Mouse (Mus musculus) liver, adult (tissue): ENCODE results near the gene Gabrg3.

Experiments used
- GATA4 ChIP-seq: IDR thresholded peaks from 2 replicates; pipeline ENCODE4 v1.6.1; 2014; ENCODE audit warnings: mild to moderate bottlenecking, low read length; ENCODE audit not compliant: insufficient replicate concordance

Gene Gabrg3

DNA sequence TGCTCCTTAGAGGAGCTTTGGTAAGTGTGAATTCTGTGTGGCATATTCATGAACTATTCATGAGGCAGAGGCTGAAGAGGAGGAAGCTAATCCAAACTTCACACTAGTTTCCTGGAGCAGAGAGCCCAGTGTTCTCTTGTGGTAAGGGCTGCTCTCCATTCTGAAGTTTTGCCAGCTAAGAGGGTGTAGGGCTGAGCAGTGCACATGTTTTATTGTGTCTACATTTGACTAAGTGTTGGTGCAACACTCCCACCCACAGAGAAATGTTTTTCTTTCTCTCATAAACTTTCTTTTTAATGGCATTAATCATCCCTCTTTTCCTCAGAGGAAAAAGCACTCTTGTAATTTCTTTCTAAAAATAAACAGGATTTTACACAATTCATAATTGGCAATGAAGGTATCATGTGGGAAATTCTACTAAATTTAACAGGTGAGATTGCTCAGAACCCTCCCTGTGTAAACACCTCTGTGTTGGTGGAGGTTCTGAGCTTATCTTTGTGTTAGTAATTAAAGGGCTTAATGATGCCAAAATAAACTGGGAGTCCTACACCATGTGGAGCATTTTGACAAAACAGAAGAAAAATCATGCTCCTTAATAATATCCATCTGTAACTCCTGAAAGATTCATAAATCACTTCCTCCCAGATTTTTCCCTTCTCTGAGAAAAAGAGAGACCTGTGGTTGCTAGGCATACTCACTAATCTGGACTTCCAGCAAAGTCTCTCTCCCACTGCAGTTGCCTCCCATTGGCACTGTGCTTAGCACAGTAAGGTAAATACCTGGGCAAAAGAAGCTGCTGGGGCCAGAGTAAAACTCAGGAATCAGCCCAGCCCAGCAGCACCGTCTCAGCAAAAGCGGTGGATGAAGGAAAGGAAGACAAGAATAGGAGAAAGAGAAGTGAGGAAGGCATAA, 389.0 kb downstream of the Gabrg3 start:
- no peak for TF ChIP-seq GATA4

DNA sequence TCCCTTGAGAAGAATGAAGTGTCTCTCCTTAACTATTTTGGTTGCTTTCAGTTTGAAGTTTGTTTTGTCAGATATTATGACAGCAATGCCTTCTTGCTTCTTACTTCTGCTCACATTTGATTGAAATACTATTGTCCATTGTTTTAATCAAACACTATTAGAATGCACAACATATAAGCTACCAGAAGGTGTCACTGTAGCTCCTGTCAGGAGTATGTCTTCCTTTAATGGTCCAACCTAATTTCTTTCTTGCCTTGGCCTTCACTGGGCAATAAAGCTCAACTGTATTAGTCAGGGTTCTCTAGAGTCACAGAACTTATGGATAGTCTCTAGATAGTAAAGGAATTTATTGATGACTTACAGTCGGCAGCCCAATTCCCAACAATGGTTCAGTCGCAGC, 440.6 kb downstream of the Gabrg3 start:
- TF ChIP-seq GATA4: no peak

DNA sequence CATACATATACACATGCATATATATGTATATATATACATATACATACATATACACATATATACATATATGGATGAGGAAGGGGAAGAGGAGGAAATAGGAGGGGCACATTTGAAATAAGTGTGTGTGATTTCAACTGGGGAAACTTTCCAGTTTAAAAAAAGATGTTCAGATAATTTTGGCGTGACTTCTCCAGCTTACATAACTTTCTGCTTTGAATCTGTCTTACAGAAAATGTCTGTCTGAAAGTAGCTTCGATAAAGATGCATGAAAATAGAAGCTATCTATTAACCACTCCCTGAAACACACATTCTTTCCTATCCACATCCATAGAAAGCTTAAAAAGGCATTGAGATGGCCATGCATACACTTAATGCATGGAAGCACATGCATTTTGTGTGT, 445.4 kb downstream of the Gabrg3 start:
- no peak for TF ChIP-seq GATA4

DNA sequence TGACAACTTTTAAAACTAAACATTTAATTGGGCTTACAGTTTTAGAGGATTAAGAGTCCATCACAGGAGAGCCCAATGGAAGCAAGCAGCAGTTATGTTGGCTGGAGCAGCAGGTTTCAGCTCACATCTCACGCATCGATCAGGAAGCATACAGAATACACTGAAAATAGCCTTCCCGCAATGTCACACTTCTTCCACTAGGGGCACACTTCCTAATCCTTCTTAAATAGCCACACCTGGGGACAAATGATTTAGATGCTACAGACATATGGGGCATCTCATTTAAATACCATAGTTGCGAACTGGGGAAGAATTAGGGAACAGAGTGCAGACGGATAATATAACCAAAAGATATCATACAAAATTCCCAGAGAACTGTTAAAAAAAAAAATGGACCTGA, 449.0 kb downstream of the Gabrg3 start:
- TF ChIP-seq GATA4: no peak

DNA sequence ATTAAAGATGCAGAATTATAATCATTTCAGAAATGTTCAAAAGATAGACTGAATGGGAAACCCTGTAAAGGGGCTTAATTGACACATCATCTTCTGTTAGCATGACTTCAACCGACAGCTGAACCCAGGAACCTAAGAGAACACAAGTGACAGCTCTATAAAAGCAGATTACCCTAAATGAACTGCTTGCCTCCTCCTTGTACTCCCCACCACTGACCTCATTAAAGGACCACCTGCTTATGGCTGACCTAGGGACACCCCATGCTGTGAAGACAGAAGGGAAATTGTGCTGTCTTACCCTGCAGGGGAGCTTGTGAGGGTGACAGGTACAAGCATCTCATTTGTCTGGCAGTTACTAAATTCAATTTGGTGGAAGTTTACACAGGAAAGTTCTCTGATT, 467.5 kb downstream of the Gabrg3 start:
- no peak for TF ChIP-seq GATA4

DNA sequence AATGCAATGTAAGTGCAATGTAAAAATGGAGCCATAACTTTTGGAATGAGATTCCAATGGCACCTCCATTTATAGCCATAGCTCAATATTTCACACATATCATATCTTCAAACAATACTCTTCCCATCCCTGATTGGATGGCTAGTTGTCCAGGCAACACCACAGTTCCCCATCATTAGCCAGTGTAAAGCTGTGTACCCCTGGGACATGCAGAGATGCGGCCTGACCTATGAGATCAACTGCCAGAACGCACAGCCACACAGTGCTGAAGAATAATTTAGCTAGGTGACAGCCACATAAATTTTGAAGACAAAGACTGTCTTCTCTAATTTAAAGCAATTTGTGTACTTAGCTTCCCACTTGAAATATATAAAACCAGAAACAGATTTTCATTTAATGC, 472.1 kb downstream of the Gabrg3 start:
- no peak for TF ChIP-seq GATA4

DNA sequence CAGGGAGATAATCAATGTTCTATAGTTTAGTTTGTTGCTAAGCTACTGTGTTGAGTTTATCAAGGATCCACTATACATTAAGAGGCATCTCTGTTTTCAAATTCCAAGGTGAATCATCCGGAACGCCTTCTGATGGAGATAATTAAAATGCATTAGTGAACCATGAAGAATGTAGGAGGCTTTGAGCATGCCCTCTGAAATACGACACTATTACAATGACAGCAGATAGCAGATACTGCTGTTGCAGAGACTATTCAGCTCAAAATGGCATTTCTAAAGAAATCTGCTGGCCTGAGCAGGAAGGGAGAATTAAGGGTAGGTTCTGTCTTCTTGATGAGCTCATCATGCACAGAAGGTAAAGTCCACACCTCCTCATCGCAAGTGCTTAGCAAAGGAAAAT, 487.2 kb downstream of the Gabrg3 start:
- no peak for TF ChIP-seq GATA4

DNA sequence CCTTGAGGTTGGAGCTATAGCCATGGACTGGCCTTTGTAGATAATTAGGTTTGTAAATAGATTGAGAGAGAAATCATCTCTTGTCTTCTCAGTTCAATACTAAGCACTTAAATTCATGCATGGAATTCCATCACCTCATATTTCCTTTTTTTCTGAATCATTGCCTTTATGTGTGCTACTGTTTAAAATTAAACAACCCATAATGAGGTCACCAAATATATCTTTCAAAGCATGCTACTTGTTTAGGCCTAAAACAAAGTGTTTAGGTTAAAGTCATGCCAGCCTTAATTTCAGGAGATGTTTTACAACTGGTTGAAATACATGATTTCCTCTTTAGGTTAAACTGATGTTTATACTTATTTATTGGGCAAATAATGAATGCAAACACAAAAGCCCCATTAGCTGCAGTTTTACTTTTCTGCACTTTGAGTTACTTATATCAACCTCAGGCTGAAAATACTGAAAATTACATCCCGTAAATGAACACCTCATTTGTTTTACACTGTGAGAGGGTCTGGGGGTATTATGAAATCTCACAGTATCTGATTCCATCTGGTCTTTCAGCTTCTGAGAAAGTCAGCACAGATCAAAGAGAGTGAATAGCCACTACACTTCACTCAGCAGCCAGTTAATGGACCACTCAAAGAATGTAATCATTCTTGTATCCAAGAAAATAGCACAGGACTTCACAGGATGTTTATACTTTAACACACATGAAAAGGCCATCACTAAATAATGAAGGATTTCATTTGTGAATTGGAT, 519.5 kb downstream of the Gabrg3 start:
- TF ChIP-seq GATA4: no peak

DNA sequence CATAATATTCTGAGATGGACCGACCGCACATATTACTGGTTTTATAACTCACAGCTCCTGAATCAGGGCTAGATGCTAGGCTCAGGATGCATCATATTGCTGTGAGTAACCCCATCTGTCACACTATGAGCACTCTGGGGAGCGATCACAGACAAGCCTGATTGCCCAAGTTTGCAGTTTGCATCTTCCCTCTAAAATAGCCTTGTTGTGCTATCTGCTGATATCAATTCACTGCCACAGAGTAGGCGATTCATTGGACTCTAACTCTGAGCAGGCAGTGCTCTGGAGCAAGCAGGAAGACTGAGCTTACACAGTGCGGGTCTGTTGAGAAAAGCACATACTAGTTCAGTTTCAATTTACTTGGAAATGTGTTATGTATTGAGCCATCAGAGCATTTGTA, 543.4 kb downstream of the Gabrg3 start:
- TF ChIP-seq GATA4: no peak

DNA sequence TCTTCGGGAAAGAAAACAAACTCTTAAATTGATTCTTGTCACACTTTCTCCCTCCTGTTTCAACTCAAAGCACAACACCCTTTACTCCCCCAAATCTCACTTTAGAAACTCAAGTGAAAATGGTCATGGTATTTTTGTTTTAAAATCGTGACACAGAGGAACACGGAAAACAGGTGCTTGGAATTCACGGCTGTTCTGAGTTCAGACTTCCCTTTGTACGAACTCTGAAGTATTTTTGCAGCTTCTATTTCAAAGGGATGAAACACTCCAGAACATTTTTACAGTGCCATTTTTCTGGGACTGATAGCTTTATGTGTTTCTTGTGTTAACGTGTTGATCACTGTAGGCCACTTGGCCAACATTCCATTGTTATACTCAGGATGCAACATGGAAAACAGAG, 561.5 kb downstream of the Gabrg3 start:
- TF ChIP-seq GATA4: no peak

DNA sequence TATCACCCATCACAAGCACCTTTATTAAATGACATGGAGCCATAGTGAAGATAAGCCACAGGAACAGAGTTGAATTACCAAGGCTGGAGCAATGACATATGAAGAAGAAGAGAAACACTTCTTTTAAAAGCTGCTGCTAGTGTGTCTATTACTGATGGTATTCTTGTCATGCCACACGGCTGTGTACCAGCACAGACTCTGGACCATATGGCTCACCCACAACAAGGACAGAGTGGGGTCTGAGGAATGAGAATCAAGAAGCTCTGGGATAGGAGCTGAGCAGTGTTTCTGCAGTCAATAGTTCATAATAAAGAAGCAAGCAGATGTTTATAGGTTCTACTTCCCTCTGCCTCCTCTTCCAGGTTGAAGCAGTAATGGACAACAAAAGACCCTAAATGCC, 585.1 kb downstream of the Gabrg3 start:
- TF ChIP-seq GATA4: no peak

DNA sequence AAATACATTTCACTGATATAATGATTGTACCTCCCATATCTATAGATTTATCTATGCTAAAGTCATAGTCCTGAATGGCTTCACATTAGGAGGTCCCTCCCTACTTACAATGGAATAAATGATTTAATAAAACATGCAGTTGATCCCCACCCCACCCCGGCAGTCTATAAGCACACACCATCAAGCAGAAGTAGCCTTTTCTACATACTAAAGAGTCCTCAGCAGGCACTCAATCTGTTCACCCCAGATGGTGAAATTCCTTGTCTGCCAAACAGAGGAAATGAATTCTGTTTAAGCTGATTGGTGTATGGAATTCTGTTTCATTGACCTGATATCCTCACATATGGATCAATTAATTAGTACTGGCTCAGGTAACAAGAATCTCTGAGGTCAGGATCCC, 607.9 kb downstream of the Gabrg3 start:
- TF ChIP-seq GATA4: no peak

DNA sequence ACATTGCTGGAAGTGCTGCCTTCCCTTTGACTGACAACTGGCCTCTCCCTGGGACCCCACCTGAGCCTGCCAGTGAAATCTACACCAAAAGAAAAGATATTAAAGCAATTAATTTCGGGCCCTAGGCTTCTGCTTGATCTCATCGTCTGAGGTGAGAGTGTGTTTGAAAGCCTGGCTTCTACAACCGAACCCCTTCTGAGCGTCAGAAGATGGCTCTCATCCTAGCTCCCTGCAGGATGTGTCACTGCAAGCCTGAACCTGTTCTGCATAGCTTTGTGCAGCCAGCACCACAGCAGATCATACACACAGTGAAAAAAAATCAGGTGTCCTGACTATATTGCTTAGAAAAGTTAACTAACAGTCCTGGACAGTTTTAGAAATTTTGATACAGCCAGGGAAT, 618.8 kb downstream of the Gabrg3 start:
- no peak for TF ChIP-seq GATA4

DNA sequence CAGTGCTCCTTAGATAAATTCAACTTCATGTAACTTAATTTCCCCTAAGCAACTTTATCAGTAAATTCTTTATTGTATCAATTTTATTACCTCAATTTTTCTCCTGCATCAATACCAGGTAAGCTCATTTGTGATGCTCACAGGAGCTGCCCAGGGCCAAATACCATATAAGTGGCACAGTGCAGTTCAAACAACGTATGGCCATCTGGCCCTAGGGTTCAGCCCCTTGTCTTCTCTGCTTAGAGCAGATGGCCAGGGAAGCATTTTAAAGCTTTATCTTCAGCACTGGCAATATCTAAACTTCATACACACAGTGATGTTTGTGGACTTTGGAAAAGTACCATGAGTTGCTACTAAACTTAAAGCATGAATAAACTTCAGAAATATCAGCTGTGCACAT, 619.2 kb downstream of the Gabrg3 start:
- no peak for TF ChIP-seq GATA4

DNA sequence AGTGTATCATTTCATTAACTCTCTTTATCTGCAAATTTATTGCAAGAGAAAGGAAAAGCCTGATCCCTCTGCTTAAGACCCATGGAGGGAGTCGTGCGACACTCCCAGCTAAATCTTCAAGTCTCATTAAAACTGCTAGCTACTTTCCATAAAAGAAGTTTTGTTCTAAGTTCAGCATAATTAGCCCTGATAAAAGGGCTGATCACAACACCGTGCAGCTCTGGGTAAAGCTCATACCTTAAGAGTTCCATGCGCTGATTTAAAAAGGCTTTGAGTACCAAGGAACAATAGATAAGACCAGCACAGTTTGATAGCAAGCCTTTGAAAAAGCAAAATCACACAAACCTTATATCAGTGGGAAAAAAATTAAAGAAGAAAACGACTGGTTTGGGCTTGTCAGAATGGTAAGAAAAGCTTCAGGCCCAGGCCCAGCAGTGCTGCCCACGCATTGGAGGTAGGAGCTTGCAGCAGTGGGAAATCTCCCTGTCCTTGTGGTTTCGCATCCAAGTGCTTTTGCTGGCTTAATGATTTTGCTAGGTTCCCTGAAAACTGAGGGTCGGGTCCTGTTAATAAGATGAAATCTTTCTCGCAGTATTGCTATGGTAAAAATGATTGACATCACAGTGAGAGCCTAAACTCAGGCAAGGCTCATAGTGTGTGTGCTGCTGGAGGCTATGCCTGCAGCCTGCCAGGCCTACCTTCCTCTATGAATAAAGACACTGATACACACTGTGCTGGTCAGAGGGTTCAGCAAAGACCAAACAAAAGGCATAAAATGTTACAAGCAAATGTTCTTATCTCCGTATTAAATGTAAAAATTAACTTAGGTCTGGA, 621.2 kb downstream of the Gabrg3 start:
- TF ChIP-seq GATA4: no peak
